Mouse (Mus musculus) layer of hippocampus, postnatal 10 days (tissue): ENCODE data around the gene Dync1i1. TPM values are rescaled to one million over a fixed set of nuclear protein-coding genes. Genes with fewer than 3 reads are reported as not detected.
"Not testable (repeated sequence)": the region's sequence is repeated elsewhere in the genome, so short reads cannot be mapped to it uniquely, and the experiment has no call there.

ENCODE experiments used
- DNase-seq, 2 experiments: peaks; one replicate each; pipeline ENCODE4 v3.0.0; 2021; ENCODE audit warnings: low spot score in 2 of 2
- long read RNA-seq: library from polyadenylated mRNA; stranded (forward); transcript quantifications from one replicate; pipeline ENCODE4 v2.0.0, GENCODE M21; 2023
- total RNA-seq, 2 experiments: library from RNA; stranded (reverse); gene quantifications; 2 replicates each; pipeline ENCODE4 v1.2.3; 2021

Dync1i1 gene
- total RNA-seq: 100 to 1,000 TPM; 140 to 152 TPM
- long read RNA-seq, transcript Dync1i1-203 (17 exons, 2,718 nt): minor isoform, 19 of 162 reads
- long read RNA-seq, transcript Dync1i1-201 (16 exons, 2,518 nt): minor isoform, 11 of 162 reads
- long read RNA-seq, transcript Dync1i1-204 (17 exons, 2,599 nt): major isoform, 89 of 162 reads
- long read RNA-seq, partial matches to known transcripts: 9 of 162 reads
- long read RNA-seq, other reads (novel, unspliced or antisense): 30 of 162 reads

DNA sequence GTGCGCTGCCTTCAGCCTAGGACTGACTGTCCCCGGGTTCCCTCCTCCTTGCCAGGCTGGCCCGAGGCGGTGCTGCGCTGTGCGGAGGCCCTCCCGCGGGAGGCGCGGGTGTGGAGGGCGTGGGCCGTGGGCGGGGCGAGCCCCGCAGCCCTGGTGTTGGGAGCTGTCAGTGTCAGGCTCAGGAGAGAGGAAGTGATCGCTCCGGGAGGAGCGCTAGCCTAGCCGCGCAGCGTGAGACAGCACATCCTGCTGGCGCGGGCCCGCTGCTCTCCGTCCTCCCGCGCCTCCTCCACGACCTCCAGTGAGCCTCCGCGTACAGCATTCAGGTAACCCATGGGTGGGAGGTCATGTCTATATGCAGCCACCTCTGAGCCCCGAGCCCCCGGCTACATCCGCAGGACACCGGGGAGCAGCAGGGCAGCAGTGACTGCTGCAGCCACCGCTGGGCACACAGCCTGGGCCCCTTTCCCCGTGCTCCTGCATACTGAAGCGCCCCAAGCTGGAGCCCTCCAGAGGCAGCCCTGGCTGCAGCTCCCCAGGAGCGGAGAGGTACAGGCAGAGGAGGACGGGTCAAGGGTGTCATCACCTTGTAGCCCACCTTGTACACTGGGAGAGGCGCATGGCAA is at the start of gene Dync1i1:
Dync1i1 (plus strand) TSS at position 29 of the 626 bp plus-strand sequence.
- peak; percentile 52 to 69 for DNase-seq

DNA sequence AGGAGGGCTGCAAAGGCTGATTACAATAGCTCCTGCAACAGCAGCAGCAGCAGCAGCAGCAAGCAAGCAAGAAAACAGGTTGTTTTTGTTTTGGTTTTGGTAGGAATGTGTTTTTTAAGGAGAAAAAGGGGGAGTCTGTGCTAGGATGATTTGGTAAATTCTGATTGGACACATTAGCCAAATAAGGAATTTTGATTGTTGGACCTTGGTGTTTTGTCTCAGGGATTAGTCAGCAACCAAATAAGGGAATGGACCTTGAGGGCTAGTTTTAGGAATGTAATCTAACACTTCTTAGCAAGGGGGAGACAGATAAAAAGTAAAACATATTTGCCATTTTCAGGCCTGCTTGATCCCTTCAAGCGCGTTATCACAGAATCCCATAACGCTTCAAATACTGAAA is 45.7 kb upstream of the Dync1i1 start:
- no peak for DNase-seq

DNA sequence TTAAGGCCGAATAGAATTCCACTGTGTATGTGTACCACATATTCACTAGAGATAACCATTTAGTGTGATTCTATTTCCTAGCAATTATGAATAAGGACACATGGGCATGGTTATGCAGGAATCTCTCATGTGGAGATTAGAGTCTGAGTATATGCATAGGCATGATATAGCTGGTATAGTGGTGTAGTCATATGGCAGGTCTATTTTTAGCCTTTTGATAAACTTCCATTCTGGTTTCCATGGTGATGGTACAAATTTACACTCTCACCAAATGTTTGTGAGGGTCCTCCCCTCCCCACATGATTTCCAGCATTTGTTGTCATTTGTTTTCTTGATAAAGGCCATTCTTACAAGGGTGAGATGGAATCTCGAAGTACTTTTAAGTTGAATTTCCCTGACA is 23.6 kb upstream of the Dync1i1 start:
- DNase-seq: no peak

DNA sequence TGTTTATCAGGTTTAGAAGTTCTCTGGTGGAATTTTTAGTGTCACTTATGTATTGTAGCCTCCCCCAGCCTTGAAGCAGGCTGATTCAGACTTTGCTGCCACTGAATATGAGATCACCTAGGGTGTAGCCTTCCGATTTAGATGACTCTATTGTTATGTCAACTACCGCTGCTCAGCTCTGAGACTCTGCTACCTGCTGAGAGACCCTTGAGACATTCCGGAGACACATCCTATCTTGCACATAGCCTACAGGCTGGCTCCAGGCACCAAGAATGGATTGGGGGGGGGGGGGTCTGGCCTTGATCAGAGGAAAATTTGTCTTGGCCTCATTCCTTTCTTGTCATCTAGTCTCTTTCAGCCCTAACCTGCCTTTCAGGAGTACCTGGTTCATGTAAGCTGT is 17.5 kb upstream of the Dync1i1 start:
- DNase-seq: not testable (repeated sequence)

DNA sequence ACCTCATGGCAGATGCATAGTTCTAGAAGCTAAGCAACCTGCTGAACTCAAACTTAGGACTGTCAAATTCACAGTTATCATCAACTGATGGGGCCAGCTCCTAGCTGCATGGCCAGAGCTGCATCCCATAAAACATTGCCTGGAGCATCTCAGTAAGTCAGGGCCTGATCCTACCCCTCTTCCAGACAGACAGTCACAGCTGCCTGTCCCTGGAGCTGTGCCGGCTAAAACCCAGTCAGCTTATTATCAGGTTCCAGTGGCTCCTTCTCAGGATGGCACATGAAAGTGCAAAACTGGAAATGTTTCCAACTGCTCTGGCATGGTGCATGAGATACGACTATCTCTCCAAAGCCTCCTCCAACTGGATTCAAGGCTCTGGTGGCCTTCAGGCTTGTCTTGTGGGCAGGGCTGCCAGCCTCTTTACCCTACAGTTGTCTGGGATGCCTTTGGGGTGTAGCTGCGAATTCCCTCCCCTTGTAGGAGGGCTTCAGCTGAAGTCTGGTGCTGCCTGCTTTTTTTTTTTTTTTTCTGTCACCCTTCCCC is 15.3 kb upstream of the Dync1i1 start:
- DNase-seq: no peak

DNA sequence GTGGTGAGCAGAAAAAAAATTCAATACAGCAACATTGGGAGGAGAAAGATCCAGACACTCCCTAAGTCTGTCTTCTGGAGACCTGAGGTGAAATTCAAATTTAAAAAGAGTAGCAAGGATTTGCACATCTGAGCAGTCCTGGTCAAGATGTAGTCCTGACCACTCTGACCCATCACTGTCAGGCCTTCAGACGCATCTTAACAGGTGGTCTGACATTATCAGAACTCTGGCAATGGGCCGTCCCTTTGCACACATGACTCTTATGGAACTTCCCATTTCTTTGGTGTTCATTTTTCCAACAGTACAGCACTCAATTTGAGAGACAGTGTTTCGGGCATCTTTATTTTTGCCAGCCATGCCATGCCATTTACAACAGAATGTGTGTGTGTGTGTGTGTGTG is 12.8 kb upstream of the Dync1i1 start:
- no peak for DNase-seq

DNA sequence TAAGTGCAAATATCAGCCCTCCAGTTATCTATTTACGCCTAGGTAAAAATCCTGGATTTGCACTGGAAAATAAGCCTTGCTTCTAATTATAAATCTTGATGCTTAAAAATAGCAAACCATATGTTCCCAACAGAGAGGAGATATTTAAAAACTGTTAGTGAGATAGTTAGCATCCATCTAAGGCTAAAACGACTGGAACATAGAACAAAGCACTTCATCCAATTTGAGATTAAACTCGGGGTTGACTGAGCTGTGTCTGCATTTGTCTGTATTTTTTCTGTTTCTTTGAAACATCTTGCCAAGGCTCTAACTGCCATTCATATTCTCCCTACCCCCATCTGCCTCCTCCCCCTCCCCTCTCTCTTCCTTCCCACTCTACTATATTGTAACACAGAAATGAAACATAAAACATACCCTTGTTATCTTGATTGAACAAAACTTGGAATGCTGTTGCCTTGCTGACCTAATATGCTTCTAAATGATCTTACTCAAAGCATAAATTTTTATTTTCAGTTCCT is 10.3 kb upstream of the Dync1i1 start:
- DNase-seq: no peak

DNA sequence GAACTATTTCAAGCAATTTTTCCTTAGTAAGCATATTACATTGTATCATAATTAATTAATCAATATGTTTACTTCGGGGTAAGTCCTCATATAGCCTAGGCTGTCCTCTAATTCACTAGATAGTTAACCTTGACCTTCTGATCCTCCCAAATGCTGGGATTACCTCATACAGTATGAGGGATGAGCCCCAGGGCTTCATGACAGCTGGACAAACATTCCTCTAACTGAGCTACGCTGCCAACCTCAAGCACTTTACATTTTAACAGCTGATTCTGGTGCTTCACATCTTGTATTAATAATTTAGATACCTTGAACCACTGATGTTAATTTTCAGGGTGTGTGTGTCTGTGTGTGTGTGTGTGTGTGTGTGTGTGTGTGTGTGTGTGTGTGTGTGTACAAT is 6.5 kb upstream of the Dync1i1 start:
- DNase-seq: no peak

DNA sequence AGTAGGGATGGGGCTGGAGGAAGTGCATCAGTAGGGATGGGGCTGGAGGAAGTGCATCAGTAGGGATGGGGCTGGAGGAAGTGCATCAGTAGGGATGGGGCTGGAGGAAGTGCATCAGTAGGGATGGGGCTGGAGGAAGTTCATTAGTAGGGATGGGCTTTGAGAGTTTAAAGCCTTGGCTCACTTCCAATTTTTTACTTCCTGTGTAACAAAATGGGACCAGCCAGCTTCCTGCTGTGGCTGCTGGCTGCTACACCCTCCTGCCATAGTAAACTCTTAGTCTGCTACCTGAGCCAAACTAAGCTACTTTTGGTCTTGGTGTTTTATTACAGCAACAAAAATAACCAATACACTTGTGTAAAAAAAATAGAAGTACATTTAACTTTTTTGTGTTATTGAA is 4.7 kb upstream of the Dync1i1 start:
- DNase-seq: not testable (repeated sequence)

DNA sequence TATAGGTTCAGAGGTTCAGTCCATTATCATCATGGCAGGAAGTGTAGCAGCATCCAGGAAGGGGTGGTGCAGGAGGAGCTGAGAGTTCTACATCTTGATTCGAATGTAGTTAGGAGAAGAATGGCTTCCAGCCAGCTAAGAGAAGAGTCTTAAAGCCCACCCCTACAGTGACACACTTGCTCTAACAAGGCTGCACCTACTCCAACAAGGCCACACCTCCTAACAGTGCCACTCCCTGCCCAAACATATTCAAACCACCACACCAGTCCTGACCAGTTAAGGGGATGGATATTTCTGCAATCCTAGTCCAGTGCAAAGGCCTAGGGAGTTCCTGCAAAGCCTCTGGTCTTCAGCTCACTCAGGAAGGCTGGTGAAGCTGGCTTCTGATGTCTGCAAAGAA is 1.5 kb upstream of the Dync1i1 start:
- DNase-seq: no peak

DNA sequence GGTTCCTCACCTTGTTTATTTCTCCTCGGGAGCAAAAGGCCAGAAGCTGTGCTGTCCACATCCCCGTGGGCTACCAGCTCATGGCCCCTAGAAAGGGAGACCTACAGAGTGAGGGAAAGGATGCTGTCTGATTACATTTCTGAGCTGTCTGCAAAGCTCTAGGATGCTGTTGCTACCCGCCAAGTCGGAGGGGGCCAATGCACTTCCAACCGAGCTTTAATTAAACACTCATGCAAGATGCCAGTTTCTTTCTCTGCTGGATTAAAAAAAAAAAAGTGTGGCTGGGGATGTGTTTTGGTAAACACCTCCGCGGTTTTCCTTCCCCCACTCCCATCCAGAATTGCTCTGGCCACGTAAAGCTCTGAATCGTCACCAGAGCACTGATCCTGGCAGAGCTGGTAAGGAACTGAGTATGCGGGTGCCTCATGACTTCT is 815 bp downstream of the Dync1i1 start:
- no peak for DNase-seq

DNA sequence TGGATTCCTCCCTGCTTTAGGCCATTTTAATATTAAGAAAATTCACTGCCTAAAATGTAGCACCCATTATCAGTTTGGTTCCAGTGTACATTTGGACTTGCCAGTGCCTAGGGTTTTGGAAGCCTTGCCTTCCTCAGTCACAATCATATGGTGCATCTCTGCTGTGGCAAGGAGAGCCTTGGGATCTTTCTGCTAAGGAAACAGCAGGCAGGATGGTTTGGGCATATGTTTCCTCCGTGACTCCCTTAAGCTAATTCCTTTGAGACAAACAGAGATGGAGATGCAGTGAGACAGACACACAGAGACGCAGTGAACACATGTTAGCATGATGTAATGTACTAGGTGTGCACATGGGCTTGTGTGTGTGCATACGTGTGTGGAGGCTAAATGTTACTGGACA is 7.8 kb downstream of the Dync1i1 start:
- DNase-seq: no peak

DNA sequence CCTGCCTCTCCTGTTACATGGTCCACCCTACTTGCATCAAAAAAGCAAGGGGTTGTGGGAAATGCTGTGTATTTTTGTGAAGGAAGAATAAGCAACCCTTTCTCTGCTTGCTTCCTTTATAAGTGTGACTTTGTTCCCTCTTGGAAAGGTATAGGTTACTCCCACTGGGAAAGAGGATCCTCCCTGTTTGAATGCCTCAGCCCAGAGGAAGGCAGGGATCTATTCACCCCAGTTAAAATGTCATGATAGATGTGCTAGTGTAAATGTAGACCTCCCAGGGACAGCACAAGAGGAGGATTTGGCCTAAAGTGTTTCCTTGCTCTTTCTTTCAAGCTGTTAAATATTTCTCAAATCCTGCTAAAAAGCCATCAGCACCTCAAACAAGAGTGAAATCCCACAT is 9.0 kb downstream of the Dync1i1 start:
- no peak for DNase-seq

DNA sequence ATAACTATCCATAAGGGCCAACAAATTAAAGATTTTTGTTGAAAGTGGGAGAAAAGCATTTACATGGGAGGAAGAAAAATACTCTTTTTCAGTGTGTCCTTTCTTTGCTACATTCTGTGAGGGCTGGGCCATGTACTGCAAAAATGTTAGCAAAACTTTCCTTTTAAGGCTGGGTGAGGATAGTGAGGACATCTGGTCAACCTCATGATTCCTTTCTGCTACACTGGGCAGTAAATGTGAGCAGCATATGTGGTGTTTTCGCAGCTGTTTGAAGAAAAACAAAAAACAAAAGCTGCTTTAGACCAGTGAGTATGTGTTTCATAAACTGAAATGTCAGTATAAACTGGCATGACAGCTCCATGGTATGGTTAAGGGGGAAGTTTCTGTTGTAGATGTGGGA is 9.4 kb downstream of the Dync1i1 start:
- DNase-seq: no peak

DNA sequence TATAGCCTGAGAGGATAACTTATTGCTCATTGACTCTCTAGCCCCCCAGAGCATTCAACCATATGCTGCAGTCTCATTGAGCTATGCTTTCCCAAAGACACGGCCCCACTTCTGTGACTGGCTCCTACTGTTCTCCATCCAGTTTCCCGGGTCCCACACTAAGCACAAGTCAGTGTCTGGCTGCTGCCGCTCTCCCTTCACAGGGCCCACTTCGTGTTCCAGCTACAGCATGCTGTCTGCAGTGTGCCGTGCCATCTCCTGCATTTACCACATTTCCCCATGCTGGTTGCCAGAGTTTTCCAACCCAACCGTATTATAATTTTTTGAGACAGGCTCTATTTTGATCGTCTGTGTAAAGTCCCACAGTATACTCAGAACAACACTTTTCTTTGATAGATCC is 14.3 kb downstream of the Dync1i1 start:
- DNase-seq: peak; percentile 31 to 51

DNA sequence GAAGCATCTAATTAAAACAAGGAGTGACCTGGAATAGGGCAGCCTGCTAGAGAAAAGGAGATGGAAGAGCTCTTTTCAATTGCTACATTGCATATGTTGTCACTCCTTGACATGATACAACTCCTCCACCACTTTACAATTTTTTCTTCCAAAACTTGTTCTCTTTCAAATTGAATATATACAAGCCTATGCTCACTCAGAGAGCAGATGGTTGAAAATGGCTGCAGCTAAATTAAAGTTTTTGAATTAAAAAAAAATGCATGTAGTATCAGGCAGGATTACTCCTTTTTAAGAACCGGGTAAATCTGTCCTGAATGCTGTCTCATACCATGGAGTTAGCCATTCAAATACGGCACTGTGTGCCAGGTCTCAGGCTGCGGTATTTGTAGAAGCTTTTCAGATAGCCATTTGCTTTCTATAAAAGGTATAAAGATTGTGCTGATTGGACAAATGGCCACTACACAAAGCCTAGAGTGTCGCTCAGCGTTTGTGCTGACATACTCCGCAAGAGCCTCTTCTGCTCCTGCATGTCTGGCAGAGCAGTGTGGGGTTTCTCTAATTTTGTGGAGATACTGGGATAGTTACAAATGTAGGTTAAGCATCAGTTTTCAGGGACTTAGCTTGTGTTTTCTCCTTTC is 16.1 kb downstream of the Dync1i1 start:
- DNase-seq: no peak

DNA sequence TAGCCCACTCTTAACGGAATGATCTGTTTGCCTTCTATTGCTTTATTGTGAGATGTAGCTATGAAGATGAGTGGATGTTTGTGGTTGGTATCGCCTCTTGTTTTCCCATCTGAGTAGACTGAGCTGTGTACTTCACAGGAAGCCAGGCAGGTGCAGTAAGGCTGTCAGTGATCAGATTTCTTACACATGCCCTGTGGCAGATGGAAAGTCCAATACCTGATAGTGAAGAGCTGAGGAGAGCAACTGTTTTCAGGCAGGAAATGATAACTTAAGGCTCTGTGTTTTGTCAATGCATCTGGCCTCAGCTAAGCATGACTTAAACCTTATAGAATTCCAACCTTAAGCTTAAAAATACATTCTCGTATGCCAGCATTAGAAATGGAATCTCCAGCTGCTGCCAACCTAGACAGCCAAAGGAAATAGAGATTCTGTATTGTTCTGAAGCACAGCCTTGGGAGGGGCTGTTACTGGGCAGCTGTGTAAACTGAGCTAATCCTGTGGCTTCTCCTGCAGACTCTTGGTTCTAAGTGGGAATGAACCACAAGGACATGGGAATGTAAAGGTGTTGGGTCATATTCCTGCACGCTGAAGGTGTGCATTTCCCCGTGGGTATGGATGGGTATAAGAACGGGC is 24.8 kb downstream of the Dync1i1 start:
- no peak for DNase-seq

DNA sequence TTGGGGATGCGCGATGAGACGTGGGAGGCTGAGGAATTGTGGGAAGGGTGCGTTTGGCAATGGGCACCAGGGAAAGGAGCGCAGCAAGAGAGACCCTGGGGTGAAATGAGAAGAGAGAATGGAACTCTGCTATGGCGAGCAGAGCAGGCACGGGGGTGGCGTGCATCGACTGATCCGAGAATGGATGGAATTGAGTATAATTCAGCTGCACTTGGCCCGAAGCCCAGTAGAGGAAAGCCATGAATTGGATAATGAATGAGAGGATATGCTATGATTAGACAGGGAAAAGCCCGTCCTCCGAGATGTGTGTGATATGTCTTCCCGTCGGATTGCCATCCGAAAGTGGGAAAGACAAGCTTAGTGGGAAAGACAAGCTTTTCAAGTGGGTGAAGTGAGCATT is 26.7 kb downstream of the Dync1i1 start:
- DNase-seq: peak; percentile 32 to 44

DNA sequence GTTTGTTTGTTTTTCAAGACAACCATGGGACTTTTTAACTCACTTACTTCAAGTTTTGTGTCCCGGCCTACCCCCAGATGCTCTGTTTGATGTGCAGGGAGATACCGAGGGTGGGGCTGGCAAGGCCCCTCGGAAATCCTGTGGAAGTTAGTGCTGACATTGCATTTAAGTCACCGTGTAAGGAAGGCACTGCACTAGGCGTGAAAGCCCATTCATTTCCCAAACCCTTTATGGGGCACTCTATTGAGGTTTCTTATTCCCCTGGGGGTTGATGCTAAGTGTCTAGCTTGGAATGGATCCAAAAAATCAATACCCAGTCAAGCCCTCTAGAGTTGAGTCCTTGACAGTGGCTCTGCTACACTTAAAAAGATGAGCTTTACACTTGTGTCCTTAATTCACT is 27.2 kb downstream of the Dync1i1 start:
- DNase-seq: no peak

DNA sequence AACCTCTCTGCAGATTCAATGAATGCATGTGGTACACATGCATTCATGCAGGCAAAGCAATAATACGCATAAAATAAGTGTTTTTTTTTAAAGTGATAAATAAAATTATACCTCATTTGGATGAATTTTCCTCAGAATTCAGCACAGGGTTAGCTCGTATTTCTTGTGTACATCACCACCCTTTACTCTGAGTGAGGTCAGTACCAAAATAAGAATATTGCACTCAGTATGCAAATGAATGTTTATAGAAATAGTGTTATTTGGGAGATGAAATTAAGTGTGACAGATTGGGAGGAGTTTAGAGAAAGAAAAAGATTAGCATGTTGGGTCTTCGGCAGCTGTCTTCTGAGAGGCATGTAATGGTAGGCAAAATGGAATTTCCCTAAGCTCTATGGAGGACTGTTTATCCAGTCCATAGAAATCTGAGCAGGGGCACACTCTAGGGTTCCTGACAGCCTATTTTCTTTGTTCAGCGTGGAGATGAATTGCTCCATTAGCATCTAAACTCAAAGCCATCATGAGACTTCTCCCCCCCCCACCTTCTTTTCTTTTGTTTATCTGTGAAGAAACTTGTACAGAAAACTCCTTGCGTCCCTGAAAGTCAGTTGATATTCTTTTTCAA is 31.2 kb downstream of the Dync1i1 start:
- no peak for DNase-seq

DNA sequence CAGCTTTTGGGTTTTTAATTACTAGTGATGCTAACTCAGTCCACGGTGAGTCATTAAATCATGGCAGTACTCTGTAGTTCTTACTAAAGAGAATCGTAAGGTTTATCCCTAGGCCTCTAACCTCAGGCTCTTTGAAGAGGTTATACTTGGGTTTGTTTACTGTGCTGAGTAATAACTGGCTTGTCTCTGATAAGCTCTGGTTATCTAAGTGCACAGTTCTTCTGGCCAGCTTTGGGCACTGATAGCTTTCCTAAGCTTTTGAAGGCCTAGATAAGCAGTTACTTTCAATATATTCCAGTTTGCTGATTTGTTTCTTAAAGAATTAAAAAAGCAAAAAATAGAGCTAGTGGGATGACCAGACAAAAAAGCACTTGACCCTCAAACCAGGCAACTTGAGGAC is 37.5 kb downstream of the Dync1i1 start:
- no peak for DNase-seq
